Mouse (Mus musculus) kidney, postnatal 14 days (tissue): ENCODE data around the gene Coro1c.
A peak's percentile ranks its signal among the peaks of the same experiment; 100 is the strongest.

Experiments
- DNase-seq: peaks from one replicate; pipeline ENCODE4 v3.0.0; 2022; ENCODE audit warnings: mixed read lengths

The Coro1c gene

GRCm38 (mm10) chr5:113882566-113883383 is 25.8 kb downstream of the Coro1c start:
- DNase-seq: peak; percentile 41

- DNase-seq: no peak
Observed at GRCm38 (mm10) chr5:113881136-113881535, 27.4 kb downstream of the Coro1c start.

GRCm38 (mm10) chr5:113878943-113879617 is 29.5 kb downstream of the Coro1c start:
- no peak for DNase-seq

GRCm38 (mm10) chr5:113877565-113877964 is 31.0 kb downstream of the Coro1c start:
- no peak for DNase-seq

- no peak for DNase-seq
Observed at GRCm38 (mm10) chr5:113876176-113876575, 32.4 kb downstream of the Coro1c start.

GRCm38 (mm10) chr5:113875625-113876024 is 32.9 kb downstream of the Coro1c start:
- DNase-seq: no peak

- no peak for DNase-seq
Observed at GRCm38 (mm10) chr5:113874063-113875024, 34.2 kb downstream of the Coro1c start.

GRCm38 (mm10) chr5:113872936-113873912 is 35.3 kb downstream of the Coro1c start:
- peak; percentile 82 for DNase-seq

GRCm38 (mm10) chr5:113871903-113872548 is 36.5 kb downstream of the Coro1c start:
- no peak for DNase-seq

GRCm38 (mm10) chr5:113870393-113871040 is 38.0 kb downstream of the Coro1c start:
- DNase-seq: no peak

- peak; percentile 90 for DNase-seq
Observed at GRCm38 (mm10) chr5:113869132-113869531, 39.4 kb downstream of the Coro1c start.

- no peak for DNase-seq
Observed at GRCm38 (mm10) chr5:113864992-113865391, 43.6 kb downstream of the Coro1c start.

- DNase-seq: no peak
Observed at GRCm38 (mm10) chr5:113863994-113864393, 44.6 kb downstream of the Coro1c start.

- DNase-seq: no peak
Observed at GRCm38 (mm10) chr5:113862418-113862817, 46.1 kb downstream of the Coro1c start.

- DNase-seq: no peak
Observed at GRCm38 (mm10) chr5:113861294-113861693, 47.3 kb downstream of the Coro1c start.

- peak; percentile 61 for DNase-seq
Observed at GRCm38 (mm10) chr5:113858971-113859370, 49.6 kb downstream of the Coro1c start.

- no peak for DNase-seq
Observed at GRCm38 (mm10) chr5:113858550-113858949, 50.0 kb downstream of the Coro1c start.

GRCm38 (mm10) chr5:113857631-113858030 is 50.9 kb downstream of the Coro1c start:
- DNase-seq: no peak

GRCm38 (mm10) chr5:113856631-113857030 is 51.9 kb downstream of the Coro1c start:
- DNase-seq: no peak

GRCm38 (mm10) chr5:113855696-113856095 is 52.9 kb downstream of the Coro1c start:
- peak; percentile 68 for DNase-seq

GRCm38 (mm10) chr5:113855117-113855516 is 53.4 kb downstream of the Coro1c start:
- no peak for DNase-seq
